Mouse (Mus musculus): ENCODE results near the gene Katnb1.

The Katnb1 gene

DNA sequence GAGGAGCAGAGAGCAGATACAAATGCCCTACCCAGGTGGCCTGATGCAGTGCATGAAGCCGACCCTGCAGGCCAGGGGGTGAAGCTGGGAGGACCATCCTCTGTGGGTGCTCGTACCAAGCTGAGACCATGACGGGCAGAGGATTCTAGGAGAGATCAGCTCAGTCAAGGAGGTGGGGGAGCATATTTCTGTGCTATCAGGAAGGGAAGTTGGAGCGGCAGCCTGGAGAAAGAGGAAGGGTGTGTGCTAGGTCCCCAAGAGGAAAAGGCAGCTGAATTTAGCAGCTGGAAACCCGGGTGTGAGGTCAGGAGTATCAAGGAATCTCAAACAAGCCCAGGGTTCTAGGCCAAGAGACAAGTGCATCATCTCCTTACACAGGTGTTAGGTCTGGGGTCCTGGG lies 59.6 kb downstream of the Katnb1 start:
- no peak for DNase-seq (ENCODE audit: extremely low spot score, low spot score)

- no peak for DNase-seq (ENCODE audit: extremely low spot score, low spot score)
Observed at GRCm38 (mm10) chr8:95141026-95141425, 60.0 kb downstream of the Katnb1 start.

- DNase-seq (ENCODE audit: extremely low spot score, low spot score), result peak; percentile 53
Observed at GRCm38 (mm10) chr8:95141469-95142074, 60.6 kb downstream of the Katnb1 start.

DNA sequence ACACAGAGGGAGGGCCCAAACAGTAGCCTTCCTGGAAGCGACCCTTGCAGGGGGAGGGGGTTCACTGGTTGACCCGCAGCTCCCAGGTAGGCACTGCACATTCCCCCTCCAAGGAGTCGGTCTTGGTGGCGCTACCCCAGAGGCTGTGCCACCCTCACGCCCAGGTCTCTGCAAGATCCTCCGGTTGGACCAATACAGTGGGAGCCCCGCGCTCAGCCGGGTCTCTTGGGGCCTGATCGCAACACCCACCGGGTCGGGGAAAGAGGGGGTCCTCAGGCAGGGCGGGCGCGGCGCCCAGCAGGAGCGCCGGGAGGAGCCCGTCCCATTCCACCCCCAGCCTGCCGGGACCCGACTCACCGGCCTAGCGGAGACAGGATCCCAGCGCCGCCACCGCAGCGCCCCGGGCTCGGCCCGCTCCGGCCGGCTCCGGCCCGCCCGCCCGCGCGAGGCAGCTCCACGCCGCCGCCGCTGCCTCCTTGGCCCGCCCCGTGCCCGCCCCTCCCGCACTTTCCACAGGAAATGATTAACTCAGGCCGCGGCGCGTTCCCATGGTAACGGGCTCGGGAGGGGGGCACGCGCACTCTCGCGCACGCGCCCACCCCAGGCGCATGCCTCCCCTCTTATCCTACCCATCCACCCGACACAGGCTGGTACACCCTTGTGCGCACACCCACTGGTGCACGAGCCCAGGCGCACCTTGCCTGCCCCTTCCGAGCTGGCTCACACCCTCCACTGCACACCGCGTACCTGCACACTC lies 61.3 kb downstream of the Katnb1 start:
- peak; percentile 70 for DNase-seq (ENCODE audit: extremely low spot score, low spot score)

- peak; percentile 37 for DNase-seq (ENCODE audit: extremely low spot score, low spot score)
Observed at GRCm38 (mm10) chr8:95142985-95143804, 62.2 kb downstream of the Katnb1 start.

GRCm38 (mm10) chr8:95143805-95144630 lies 63.0 kb downstream of the Katnb1 start:
- DNase-seq (ENCODE audit: extremely low spot score, low spot score), result no peak

- DNase-seq (ENCODE audit: extremely low spot score, low spot score), result no peak
Observed at GRCm38 (mm10) chr8:95144631-95145015, 63.6 kb downstream of the Katnb1 start.

DNA sequence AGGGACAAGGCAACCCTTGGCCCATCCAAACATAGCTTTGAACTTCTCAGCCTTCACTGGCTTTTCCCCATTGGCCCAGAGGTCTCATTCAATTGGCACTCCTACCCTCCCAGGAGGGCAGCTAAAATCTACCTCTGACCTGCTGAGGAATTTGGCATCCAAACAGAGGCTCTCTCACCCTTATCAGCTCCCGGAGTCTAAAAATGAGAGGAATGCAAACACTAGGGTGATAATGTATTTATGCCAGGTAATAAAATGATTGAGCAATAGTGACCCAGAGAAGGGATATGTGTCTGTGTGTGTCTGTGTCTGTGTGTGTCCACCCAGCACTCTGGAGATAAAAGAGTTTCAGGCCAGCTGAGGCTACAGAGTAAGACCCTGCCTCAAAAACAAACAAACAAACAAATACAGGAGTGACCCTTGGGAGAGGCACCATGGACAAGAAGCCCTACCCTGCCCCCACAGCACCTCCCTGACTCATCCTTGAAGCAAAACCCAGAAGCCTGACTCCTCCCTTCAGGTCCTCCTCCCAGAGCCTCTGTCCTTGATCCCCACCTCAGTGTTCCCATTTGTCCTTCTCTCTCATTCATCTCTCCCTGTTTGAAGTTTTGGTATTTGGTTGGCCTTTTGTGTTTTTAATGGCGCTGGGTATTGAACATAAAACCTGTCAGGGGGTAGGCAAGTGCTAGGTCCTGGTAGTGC lies 65.2 kb downstream of the Katnb1 start:
- no peak for DNase-seq (ENCODE audit: extremely low spot score, low spot score)

DNA sequence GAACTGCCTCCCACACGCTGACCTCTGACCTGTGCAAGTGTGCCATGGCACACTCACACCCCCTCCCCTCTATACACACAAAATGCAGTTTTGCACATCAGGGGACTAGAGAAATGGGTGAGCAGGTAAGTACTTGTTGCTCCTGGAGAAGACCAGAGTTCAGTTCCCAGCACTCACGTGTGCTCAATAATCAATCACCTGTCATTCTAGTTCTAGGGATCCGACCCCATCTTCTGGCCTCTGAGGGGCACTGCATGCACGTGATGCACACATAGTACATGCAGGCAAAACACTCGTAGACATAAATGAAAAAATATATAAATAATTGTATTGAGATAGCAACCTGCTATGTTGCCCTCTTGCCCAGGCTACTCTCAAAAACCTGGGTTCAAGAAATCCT lies 65.9 kb downstream of the Katnb1 start:
- no peak for DNase-seq (ENCODE audit: extremely low spot score, low spot score)

DNA sequence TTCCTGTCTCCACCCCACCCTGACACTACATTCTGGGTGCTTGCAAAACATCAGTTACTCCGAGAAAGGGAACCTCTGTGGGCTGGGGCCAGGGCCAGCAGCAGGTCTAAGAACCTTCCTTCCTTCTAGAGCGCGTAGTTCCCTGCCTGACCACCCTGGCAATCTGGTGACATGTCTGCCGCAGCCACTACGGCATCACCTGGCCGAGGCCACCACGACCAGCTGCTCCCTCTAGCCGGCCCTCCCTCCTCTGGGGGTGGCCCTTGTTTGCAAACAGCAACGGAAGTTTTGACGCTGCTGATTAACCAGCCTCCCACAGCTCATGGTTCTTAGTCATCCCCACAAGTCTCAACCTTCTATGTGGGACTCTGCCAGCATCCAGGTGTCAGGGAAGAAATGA lies 68.4 kb downstream of the Katnb1 start:
- no peak for DNase-seq (ENCODE audit: extremely low spot score, low spot score)

DNA sequence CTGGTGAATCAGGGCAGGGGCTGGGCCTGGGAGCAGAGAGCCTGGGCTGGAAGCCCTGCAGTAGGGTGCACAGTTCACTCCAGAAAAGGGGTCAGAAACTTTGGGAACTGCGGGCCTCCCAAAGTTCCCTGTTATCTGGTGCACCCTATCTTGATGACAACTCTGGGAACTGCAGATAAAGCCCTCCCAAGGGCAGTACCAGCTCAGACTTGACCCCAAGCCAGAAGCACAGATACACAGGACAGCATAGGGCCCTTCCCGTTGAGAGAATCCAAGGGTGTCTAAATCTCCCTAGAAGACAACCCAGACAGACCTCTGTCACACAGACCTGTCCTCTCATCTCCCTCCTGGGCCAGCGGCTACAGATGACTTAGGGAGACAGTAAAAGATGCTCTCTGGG lies 69.6 kb downstream of the Katnb1 start:
- DNase-seq (ENCODE audit: extremely low spot score, low spot score), result no peak

Data from neural tube, embryonic 10.5 days (tissue).